10 mouse cellular contexts compared by ENCODE assay signal in the genomic region with DNA sequence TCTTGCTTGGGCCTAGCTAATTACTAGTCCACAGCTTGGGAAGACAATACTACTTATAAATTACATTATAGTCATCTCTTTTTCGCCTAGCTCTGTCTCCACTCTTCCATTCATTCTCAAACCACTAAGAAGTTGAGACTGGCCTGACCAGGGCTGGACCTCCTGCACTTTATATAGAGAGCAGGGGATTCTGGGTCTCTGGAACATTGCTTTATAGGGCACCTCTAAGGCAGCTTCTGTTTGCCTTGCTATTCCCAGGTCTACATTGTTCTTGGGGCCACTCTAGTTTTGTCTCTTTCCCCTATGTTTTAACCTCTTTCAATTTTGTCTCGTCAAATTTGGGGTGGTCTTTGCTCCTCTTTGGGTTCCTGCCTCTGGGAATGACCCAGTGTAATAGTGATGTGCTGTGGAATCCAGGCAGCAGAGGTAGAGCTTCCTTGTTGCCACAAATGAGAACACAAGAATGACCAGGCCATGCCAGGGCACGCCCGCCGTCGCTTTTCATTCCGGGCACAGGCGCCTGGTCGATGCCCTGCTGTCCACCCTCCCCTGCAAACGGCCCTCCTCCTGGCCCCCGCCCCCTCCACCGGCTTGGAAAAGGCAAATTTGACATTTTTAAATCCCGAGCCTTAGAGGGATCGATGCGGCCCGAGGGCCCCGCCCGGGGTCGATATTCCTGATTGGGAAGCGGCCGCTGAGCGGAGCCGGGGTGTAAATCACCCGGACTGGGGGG. TPM values are rescaled to one million over a fixed set of nuclear protein-coding genes. Genes with fewer than 3 reads are reported as not detected.
DNase-seq lines count a peak whose midpoint lies in the region; ATAC-seq and TF ChIP-seq lines count a peak whose summit lies in the region.
"Had no signal": no experiment of that assay in that cellular context is flagged by ENCODE, and none has a peak within 500 bp of the region (broad histone marks: within the 10 kb centered on the region; RNA-seq: fewer than 3 reads in every experiment).

No protein-coding gene starts in this region.

- intact Hi-C loops in heart, adult 2 months (cut with DNase I): no loop called here

- H3K9ac ChIP-seq in heart, adult 2 months (ENCODE audit: low read depth, low read length): no peak overlapping the region
- peak overlapping the region; percentile 47 for H3K9ac ChIP-seq in hindbrain, embryonic 11.5 days (ENCODE audit: low read depth, low read length)
- peak overlapping the region; percentile 33; the same call in 1 of the 2 replicates for H3K9ac ChIP-seq in liver, embryonic 13.5 days

- peak overlapping the region; percentile 61 for H3K4me3 ChIP-seq in heart, embryonic 10.5 days
- no peak overlapping the region; the same call in 1 of the 2 replicates for H3K4me3 ChIP-seq in heart, adult 2 months
- H3K4me3 ChIP-seq in E14TG2a.4 (replicated peaks; ENCODE audit: low read length): peak overlapping the region; percentile 57
- H3K4me3 ChIP-seq in hindbrain, embryonic 11.5 days (ENCODE audit: low read depth, low read length): peak overlapping the region; percentile 25
- H3K4me3 ChIP-seq in liver, embryonic 13.5 days (replicated peaks): peak overlapping the region; percentile 39

- peak overlapping the region; percentile 53 for H3K4me2 ChIP-seq in hindbrain, embryonic 11.5 days (replicated peaks; ENCODE audit: low read depth, low read length)
- H3K4me2 ChIP-seq in liver, embryonic 13.5 days: peak overlapping the region; percentile 57

- TF ChIP-seq CTCF in heart, adult 2 months (IDR thresholded peaks at IDR 0.05): no peak
- TF ChIP-seq CTCF in E14TG2a.4 (conservative IDR thresholded peaks at IDR 0.05; ENCODE audit: low read length): no peak

- no peaks in the 10 kb centered on the region for H3K79me2 ChIP-seq in heart, adult 2 months (replicated peaks; ENCODE audit: control insufficient read depth, insufficient read depth, low read length)

- ATAC-seq in hindbrain, embryonic 11.5 days (ENCODE audit: low FRiP score): no peak
- ATAC-seq in liver, embryonic 13.5 days (ENCODE audit: low read depth): no peak
- ATAC-seq in granulocyte monocyte progenitor cell, adult 5-6 weeks (replicated peaks; ENCODE audit: poor library complexity, severe bottlenecking): no peak

- TF ChIP-seq EP300 in heart, adult 2 months (IDR thresholded peaks at IDR 0.05; ENCODE audit: insufficient read depth, low read depth, low read length): no peak

- no peak for DNase-seq in heart, embryonic 10.5 days (ENCODE audit: low spot score)
- no peak for DNase-seq in heart, adult 2 months
- DNase-seq in hindbrain, embryonic 11.5 days (ENCODE audit: low spot score): no peak
- DNase-seq in liver, embryonic 13.5 days: no peak
- DNase-seq in adipocyte (ENCODE audit: low spot score): no peak
- DNase-seq in layer of hippocampus, postnatal 10 days (ENCODE audit: low spot score in 2 of 2): no peak

- no peaks in the 10 kb centered on the region for H3K36me3 ChIP-seq in heart, embryonic 10.5 days
- no peaks in the 10 kb centered on the region for H3K36me3 ChIP-seq in heart, adult 2 months (ENCODE audit: control insufficient read depth, insufficient read depth, low read length)
- H3K36me3 ChIP-seq in E14TG2a.4 (ENCODE audit: insufficient read depth, low read length): 0 out of 2 replicates have a peak, but pooled peaks cover 2% of the 10 kb centered on the region
- H3K36me3 ChIP-seq in hindbrain, embryonic 11.5 days (ENCODE audit: control insufficient read depth, insufficient read depth, low read length): no peaks in the 10 kb centered on the region
- H3K36me3 ChIP-seq in liver, embryonic 13.5 days: no peaks in the 10 kb centered on the region; the same call in 1 of the 2 replicates

- H3K27me3 ChIP-seq in heart, embryonic 10.5 days (ENCODE audit: insufficient read depth, poor library complexity, severe bottlenecking): peaks cover 84% of the 10 kb centered on the region
- H3K27me3 ChIP-seq in heart, adult 2 months (ENCODE audit: control insufficient read depth, insufficient read depth, low read length): peaks cover 18% of the 10 kb centered on the region
- peaks cover 74% of the 10 kb centered on the region for H3K27me3 ChIP-seq in E14TG2a.4 (ENCODE audit: insufficient read depth, low read length)
- H3K27me3 ChIP-seq in hindbrain, embryonic 11.5 days (ENCODE audit: control insufficient read depth, insufficient read depth, low read length): peaks cover 44% of the 10 kb centered on the region
- peaks cover 99% of the 10 kb centered on the region for H3K27me3 ChIP-seq in liver, embryonic 13.5 days

- peaks cover 56% of the 10 kb centered on the region for H3K4me1 ChIP-seq in heart, embryonic 10.5 days
- peaks cover 3% of the 10 kb centered on the region for H3K4me1 ChIP-seq in heart, adult 2 months (ENCODE audit: control insufficient read depth, insufficient read depth, low read length)
- H3K4me1 ChIP-seq in E14TG2a.4 (replicated peaks; ENCODE audit: low read depth, low read length): peaks cover 82% of the 10 kb centered on the region
- H3K4me1 ChIP-seq in hindbrain, embryonic 11.5 days (replicated peaks; ENCODE audit: control insufficient read depth, insufficient read depth, low read length): peaks cover 30% of the 10 kb centered on the region
- peaks cover 36% of the 10 kb centered on the region for H3K4me1 ChIP-seq in liver, embryonic 13.5 days (replicated peaks)

- TF ChIP-seq POLR2A in heart, adult 2 months (IDR thresholded peaks at IDR 0.05; ENCODE audit: insufficient read depth, low read depth, low read length): no peak

- H3K27ac ChIP-seq in heart, embryonic 10.5 days: no peak overlapping the region
- H3K27ac ChIP-seq in heart, adult 2 months: no peak overlapping the region
- peak overlapping the region; percentile 80 for H3K27ac ChIP-seq in hindbrain, embryonic 11.5 days (ENCODE audit: low read depth, low read length)
- no peak overlapping the region for H3K27ac ChIP-seq in liver, embryonic 13.5 days

- 3% methylated on average over 24 of the region's 24 CpGs for WGBS in heart, embryonic 10.5 days
- WGBS in heart, adult 2 months: 24% methylated on average over 24 of the region's 24 CpGs
- WGBS in hindbrain, embryonic 11.5 days: 2% methylated on average over 24 of the region's 24 CpGs
- WGBS in liver, embryonic 13.5 days (ENCODE audit: insufficient replicate concordance): 6% methylated on average over 24 of the region's 24 CpGs

- H3K9me3 ChIP-seq in heart, embryonic 10.5 days: no peaks in the 10 kb centered on the region
- H3K9me3 ChIP-seq in E14TG2a.4 (ENCODE audit: low read length): 0 out of 2 replicates have a peak, but pooled peaks cover 3% of the 10 kb centered on the region
- H3K9me3 ChIP-seq in hindbrain, embryonic 11.5 days (ENCODE audit: control insufficient read depth, low read length): no peaks in the 10 kb centered on the region
- H3K9me3 ChIP-seq in liver, embryonic 13.5 days (replicated peaks): no peaks in the 10 kb centered on the region

RNA-seq across cellular contexts. Expression of a gene that starts 3.3 kb away (rescaled TPM):
- polyA plus RNA-seq in heart, embryonic 10.5 days (2016; fragmentation: Nextera tagmentation; extraction: Ambion mirVana): 2.7 and 7.5 TPM in 2 replicates
- total RNA-seq in heart, adult 2 months (2021): under 1 TPM; 0.44 to 0.57 TPM
- polyA plus RNA-seq in heart, adult 2 months (2012; rRNA removed): 0.18 and 0.35 TPM in 2 replicates
- polyA plus RNA-seq in hindbrain, embryonic 11.5 days (2014; fragmentation: Nextera tagmentation; extraction: Ambion mirVana): 1.2 and 3.3 TPM in 2 replicates
- polyA plus RNA-seq in liver, embryonic 13.5 days (2015; fragmentation: Nextera tagmentation; extraction: Ambion mirVana): 14.6 and 16.9 TPM in 2 replicates
- total RNA-seq in granulocyte monocyte progenitor cell, adult 5-6 weeks (2014; fragmentation: Nextera tagmentation): not detected in 2 replicates
- not detected in 2 replicates for total RNA-seq in granulocyte monocyte progenitor cell, adult 5-6 weeks (2017)
- 1 to 10 TPM in 1 of 2 experiments, under 1 TPM in 1; 0.39 to 1.1 TPM for total RNA-seq in layer of hippocampus, postnatal 10 days (2021)
- total RNA-seq: left cerebral cortex, postnatal 14 days had no signal

RNA-seq across cellular contexts. Expression of a gene that starts 8.6 kb away (rescaled TPM):
- polyA plus RNA-seq in heart, embryonic 10.5 days (2016; fragmentation: Nextera tagmentation; extraction: Ambion mirVana): 0.12 and 0.20 TPM in 2 replicates
- total RNA-seq in heart, adult 2 months (2021): not detected
- not detected in 2 replicates for polyA plus RNA-seq in heart, adult 2 months (2012; rRNA removed)
- 10.2 and 12.4 TPM in 2 replicates for polyA plus RNA-seq in hindbrain, embryonic 11.5 days (2014; fragmentation: Nextera tagmentation; extraction: Ambion mirVana)
- polyA plus RNA-seq in liver, embryonic 13.5 days (2015; fragmentation: Nextera tagmentation; extraction: Ambion mirVana): not detected in 2 replicates
- not detected in 2 replicates for total RNA-seq in granulocyte monocyte progenitor cell, adult 5-6 weeks (2014; fragmentation: Nextera tagmentation)
- total RNA-seq in granulocyte monocyte progenitor cell, adult 5-6 weeks (2017): not detected in 2 replicates
- under 1 TPM in 1 of 2 experiments, not detected in 1; 0.25 TPM for total RNA-seq in layer of hippocampus, postnatal 10 days (2021)
- total RNA-seq: adrenal gland, postnatal 25 days; left cerebral cortex, postnatal 14 days had no signal

RNA-seq across cellular contexts. Expression of a gene that starts 21.9 kb away (rescaled TPM):
- polyA plus RNA-seq in heart, embryonic 10.5 days (2016; fragmentation: Nextera tagmentation; extraction: Ambion mirVana): 35.7 TPM in 2 replicates
- total RNA-seq in heart, adult 2 months (2021): under 1 TPM in 1 of 2 experiments, not detected in 1; 0.31 TPM
- 0.18 and 0.53 TPM in 2 replicates for polyA plus RNA-seq in heart, adult 2 months (2012; rRNA removed)
- polyA plus RNA-seq in hindbrain, embryonic 11.5 days (2014; fragmentation: Nextera tagmentation; extraction: Ambion mirVana): 19.1 and 22.9 TPM in 2 replicates
- 14.5 and 18.9 TPM in 2 replicates for polyA plus RNA-seq in liver, embryonic 13.5 days (2015; fragmentation: Nextera tagmentation; extraction: Ambion mirVana)
- total RNA-seq in granulocyte monocyte progenitor cell, adult 5-6 weeks (2014; fragmentation: Nextera tagmentation): 11.0 and 44.6 TPM in 2 replicates
- total RNA-seq in granulocyte monocyte progenitor cell, adult 5-6 weeks (2017): 21.5 and 24.9 TPM in 2 replicates
- total RNA-seq in layer of hippocampus, postnatal 10 days (2021): 1 to 10 TPM; 1.4 to 1.7 TPM

RNA-seq across cellular contexts. Expression of a gene that starts 29.5 kb away (rescaled TPM):
- polyA plus RNA-seq in heart, embryonic 10.5 days (2016; fragmentation: Nextera tagmentation; extraction: Ambion mirVana): 42.1 and 58.5 TPM in 2 replicates
- 1 to 10 TPM; 6.6 to 6.7 TPM for total RNA-seq in heart, adult 2 months (2021)
- 5.3 and 6.7 TPM in 2 replicates for polyA plus RNA-seq in heart, adult 2 months (2012; rRNA removed)
- 59.5 and 64.9 TPM in 2 replicates for polyA plus RNA-seq in hindbrain, embryonic 11.5 days (2014; fragmentation: Nextera tagmentation; extraction: Ambion mirVana)
- 11.5 and 14.4 TPM in 2 replicates for polyA plus RNA-seq in liver, embryonic 13.5 days (2015; fragmentation: Nextera tagmentation; extraction: Ambion mirVana)
- total RNA-seq in granulocyte monocyte progenitor cell, adult 5-6 weeks (2014; fragmentation: Nextera tagmentation): 0.85 TPM in 1 of 2 replicates, not detected in the other
- 0.46 and 1.0 TPM in 2 replicates for total RNA-seq in granulocyte monocyte progenitor cell, adult 5-6 weeks (2017)
- 10 to 100 TPM; 32.3 to 35.1 TPM for total RNA-seq in layer of hippocampus, postnatal 10 days (2021)

RNA-seq across cellular contexts. Expression of a gene that starts 41.3 kb away (rescaled TPM):
- polyA plus RNA-seq in heart, embryonic 10.5 days (2016; fragmentation: Nextera tagmentation; extraction: Ambion mirVana): 0.36 and 1.1 TPM in 2 replicates
- under 1 TPM; 0.13 to 0.80 TPM for total RNA-seq in heart, adult 2 months (2021)
- polyA plus RNA-seq in heart, adult 2 months (2012; rRNA removed): 1.00 and 2.1 TPM in 2 replicates
- 17.2 and 20.9 TPM in 2 replicates for polyA plus RNA-seq in hindbrain, embryonic 11.5 days (2014; fragmentation: Nextera tagmentation; extraction: Ambion mirVana)
- polyA plus RNA-seq in liver, embryonic 13.5 days (2015; fragmentation: Nextera tagmentation; extraction: Ambion mirVana): 0.54 and 0.62 TPM in 2 replicates
- total RNA-seq in granulocyte monocyte progenitor cell, adult 5-6 weeks (2014; fragmentation: Nextera tagmentation): not detected in 2 replicates
- not detected in 2 replicates for total RNA-seq in granulocyte monocyte progenitor cell, adult 5-6 weeks (2017)
- 10 to 100 TPM in 1 of 2 experiments, 1 to 10 TPM in 1; 9.1 to 13.2 TPM for total RNA-seq in layer of hippocampus, postnatal 10 days (2021)

Comparison
In these comparisons a context has a peak if more than half of its experiments do, and no peak if none do; other contexts are left out.
1. RNA of a gene that starts 21.9 kb away (polyA plus RNA-seq): 35.7 TPM in heart, embryonic 10.5 days, 19.1 to 22.9 TPM in hindbrain, embryonic 11.5 days and 14.5 to 18.9 TPM in liver, embryonic 13.5 days; 0.18 to 0.53 TPM in heart, adult 2 months; every median in the first group is over 10 times any median in the second.